Mouse (Mus musculus) hindbrain, postnatal 0 days (tissue): ENCODE measurements around the gene Nell1. TPM values are rescaled to one million over a fixed set of nuclear protein-coding genes. Genes with fewer than 3 reads are reported as not detected.
"Not testable (repeated sequence)": the region's sequence is repeated elsewhere in the genome, so short reads cannot be mapped to it uniquely, and the experiment has no call there.

ENCODE experiments used
- ATAC-seq: fragments of 200-750 bp; cut with Nextera tagmentation; 2 replicates; pipeline ENCODE4 v1.8.0; 2017; ENCODE audit warnings: mild to moderate bottlenecking, moderate TSS enrichment, moderate library complexity
- DNase-seq: peaks from one replicate; pipeline ENCODE4 v3.0.0-alpha.2; 2015; ENCODE audit warnings: low spot score
- H3K27ac ChIP-seq: fragments of 300-500 bp; sonication (generic); 2 replicates; pipeline ENCODE4 v1.5.1; 2014; ENCODE audit warnings: mild to moderate bottlenecking
- H3K27me3 ChIP-seq: fragments of 300-500 bp; sonication (generic); 2 replicates; pipeline ENCODE4 v1.6.1; 2014; ENCODE audit warnings: low read length, mixed read lengths; ENCODE audit not compliant: insufficient read depth
- H3K36me3 ChIP-seq: fragments of 300-500 bp; sonication (generic); 2 replicates; pipeline ENCODE4 v1.6.1; 2014; ENCODE audit warnings: low read length, mixed read lengths; ENCODE audit not compliant: insufficient read depth
- H3K4me1 ChIP-seq: fragments of 300-500 bp; sonication (generic); 2 replicates; pipeline ENCODE4 v1.6.1; 2014; ENCODE audit warnings: antibody characterized with exemption, low read length, mixed read lengths; ENCODE audit not compliant: insufficient read depth
- H3K4me2 ChIP-seq: fragments of 300-500 bp; sonication (generic); 2 replicates; pipeline ENCODE4 v1.6.1; 2014; ENCODE audit warnings: low read depth, mild to moderate bottlenecking, low read length, moderate library complexity, mixed read lengths
- H3K4me3 ChIP-seq: fragments of 300-500 bp; sonication (generic); 2 replicates; pipeline ENCODE4 v1.5.1; 2014; ENCODE audit warnings: low read length
- H3K9ac ChIP-seq: fragments of 300-500 bp; sonication (generic); replicated peaks from 2 replicates; pipeline ENCODE4 v1.6.1; 2014; ENCODE audit warnings: mild to moderate bottlenecking, low read length, moderate library complexity, mixed read lengths
- H3K9me3 ChIP-seq: fragments of 300-500 bp; sonication (generic); 2 replicates; pipeline ENCODE4 v1.6.1; 2016; ENCODE audit warnings: low read length, mixed read lengths
- CTCF ChIP-seq: IDR thresholded peaks from 2 replicates; pipeline ENCODE4 v1.5.1; 2016; ENCODE audit warnings: antibody characterized with exemption, control low read depth, low read depth
- WGBS: fragments of 180-500 bp; shearing (Covaris S2); extraction: QIAGEN DNeasy Blood & Tissue Kit; methylation state at CpG from one replicate; pipeline ENCODE4 v1.1.7; 2014; 5-methylcytosine and 5-hydroxymethylcytosine counted together
- polyA plus RNA-seq: library from polyadenylated mRNA; unstranded; fragments of >200 nt; fragmentation: Nextera tagmentation; extraction: Ambion mirVana; gene quantifications from 2 replicates; pipeline ENCODE4 v1.2.1, GENCODE M21; 2015
- total RNA-seq: library from RNA; depleted of rRNA; stranded (reverse); fragments of >200 nt; gene quantifications from 2 replicates; pipeline ENCODE4 v1.2.3, GENCODE M21; 2014; rRNA removed

Gene Nell1
- 66.4 and 67.1 TPM in 2 replicates for total RNA-seq
- polyA plus RNA-seq = 37.0 and 37.8 TPM in 2 replicates

DNA sequence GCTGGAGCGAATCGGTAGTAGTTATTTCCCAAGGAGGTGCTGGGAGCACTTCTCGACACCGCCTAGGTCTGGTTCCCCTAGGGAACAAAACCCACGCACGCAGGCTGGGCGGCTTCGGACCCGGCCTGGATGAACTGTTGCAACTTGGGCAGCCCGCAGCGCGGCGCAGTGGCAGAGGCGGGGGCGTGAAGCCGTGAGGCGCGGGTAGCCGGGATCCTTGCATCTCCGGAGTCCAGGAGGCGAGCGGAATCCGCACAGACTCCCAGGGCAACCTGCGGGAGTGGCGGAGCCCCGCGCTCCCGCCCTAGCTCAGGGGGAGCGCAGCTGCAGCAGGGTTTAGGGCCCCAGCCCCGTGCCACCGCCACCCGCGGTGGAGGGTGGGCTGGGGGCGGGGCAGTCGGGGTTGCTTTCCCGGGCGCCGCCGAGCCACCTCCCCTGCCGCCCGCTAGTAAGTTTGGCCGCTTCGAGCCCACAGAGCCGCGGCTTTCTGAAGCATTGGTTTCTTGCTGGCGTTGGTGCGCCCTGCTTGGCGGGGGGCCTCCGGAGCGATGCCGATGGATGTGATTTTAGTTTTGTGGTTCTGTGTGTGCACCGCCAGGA lies at the start of gene Nell1:
TSS of gene Nell1 (plus strand) at position 24 of the 600 bp plus-strand sequence.
- Histone ChIP-seq H3K9ac (peak within 1 kb of the TSS; percentile 47), H3K27ac (no peak within 1 kb of the TSS; the same call in 1 of the 2 replicates), H3K27me3 (peaks cover 6% of the 10 kb centered on the region; the same call in 1 of the 2 replicates), H3K4me2 (peak within 1 kb of the TSS; percentile 92), H3K9me3 (no peaks in the 10 kb centered on the region), H3K36me3 (no peaks in the 10 kb centered on the region), H3K4me3 (peak within 1 kb of the TSS; percentile 54), H3K4me1 (peaks cover 5% of the 10 kb centered on the region; the same call in 1 of the 2 replicates)
- under 1% methylated on average over 51 of the region's 52 CpGs for WGBS
- ATAC-seq = peak; percentile 59
- peak; percentile 49 for DNase-seq
- TF ChIP-seq CTCF = no peak; the same call in 1 of the 2 replicates

DNA sequence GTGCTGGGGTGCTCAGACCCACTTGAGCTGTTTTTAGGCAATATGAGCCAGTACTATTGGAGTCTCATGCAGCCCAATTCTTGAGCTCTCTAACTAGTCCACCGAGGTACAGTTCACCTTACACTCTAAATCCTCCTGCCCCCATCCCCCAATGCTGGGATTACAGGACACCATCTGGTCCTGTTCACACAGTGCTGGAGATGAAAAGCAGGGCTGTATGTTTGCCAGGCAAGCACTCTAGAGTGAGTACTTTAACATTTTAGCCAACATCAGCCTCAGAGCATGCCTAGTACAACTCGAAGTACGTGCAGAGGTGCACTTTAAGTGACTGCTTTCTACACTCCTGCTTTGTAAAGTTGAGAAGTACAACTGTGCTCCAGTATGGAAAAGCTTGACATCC lies 46.1 kb upstream of the Nell1 start:
- DNase-seq = no peak
- Histone ChIP-seq H3K9me3 (no peaks in the 10 kb centered on the region), H3K27ac (no peak overlapping the region), H3K9ac (no peak overlapping the region), H3K4me2 (no peak overlapping the region), H3K27me3 (no peaks in the 10 kb centered on the region), H3K4me1 (no peaks in the 10 kb centered on the region), H3K36me3 (no peaks in the 10 kb centered on the region), H3K4me3 (no peak overlapping the region)
- TF ChIP-seq CTCF = no peak
- no peak for ATAC-seq
- WGBS = 56% methylated on average over 3 of the region's 3 CpGs

DNA sequence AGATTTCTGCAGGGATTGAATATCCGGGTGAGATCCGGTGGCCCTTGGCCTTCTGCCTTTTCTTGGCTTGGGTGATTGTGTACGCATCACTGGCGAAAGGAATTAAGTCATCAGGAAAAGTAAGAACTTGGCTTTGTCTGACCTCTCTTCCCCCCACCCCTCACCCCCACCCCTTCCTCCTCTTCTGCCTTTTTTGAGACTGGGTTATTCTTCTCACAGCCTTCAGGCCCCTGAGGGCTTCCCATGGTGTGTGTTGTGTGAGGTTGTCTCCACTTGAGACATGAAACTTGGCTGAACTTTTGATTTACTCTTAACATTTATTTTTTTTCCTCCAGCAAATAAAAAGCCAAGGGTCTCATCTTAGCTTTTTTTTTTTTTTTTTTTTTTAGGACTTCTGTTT lies 44.7 kb upstream of the Nell1 start:
- no peak overlapping the region for H3K27ac ChIP-seq
- no peaks in the 10 kb centered on the region for H3K4me1 ChIP-seq
- ATAC-seq (no peak), DNase-seq (no peak)
- no peaks in the 10 kb centered on the region for H3K27me3 ChIP-seq
- no peak overlapping the region for H3K4me3 ChIP-seq
- no peak overlapping the region for H3K9ac ChIP-seq
- TF ChIP-seq CTCF = no peak
- WGBS = 50% methylated on average over 4 of the region's 4 CpGs
- no peaks in the 10 kb centered on the region for H3K36me3 ChIP-seq
- H3K9me3 ChIP-seq = no peaks in the 10 kb centered on the region
- no peak overlapping the region for H3K4me2 ChIP-seq

DNA sequence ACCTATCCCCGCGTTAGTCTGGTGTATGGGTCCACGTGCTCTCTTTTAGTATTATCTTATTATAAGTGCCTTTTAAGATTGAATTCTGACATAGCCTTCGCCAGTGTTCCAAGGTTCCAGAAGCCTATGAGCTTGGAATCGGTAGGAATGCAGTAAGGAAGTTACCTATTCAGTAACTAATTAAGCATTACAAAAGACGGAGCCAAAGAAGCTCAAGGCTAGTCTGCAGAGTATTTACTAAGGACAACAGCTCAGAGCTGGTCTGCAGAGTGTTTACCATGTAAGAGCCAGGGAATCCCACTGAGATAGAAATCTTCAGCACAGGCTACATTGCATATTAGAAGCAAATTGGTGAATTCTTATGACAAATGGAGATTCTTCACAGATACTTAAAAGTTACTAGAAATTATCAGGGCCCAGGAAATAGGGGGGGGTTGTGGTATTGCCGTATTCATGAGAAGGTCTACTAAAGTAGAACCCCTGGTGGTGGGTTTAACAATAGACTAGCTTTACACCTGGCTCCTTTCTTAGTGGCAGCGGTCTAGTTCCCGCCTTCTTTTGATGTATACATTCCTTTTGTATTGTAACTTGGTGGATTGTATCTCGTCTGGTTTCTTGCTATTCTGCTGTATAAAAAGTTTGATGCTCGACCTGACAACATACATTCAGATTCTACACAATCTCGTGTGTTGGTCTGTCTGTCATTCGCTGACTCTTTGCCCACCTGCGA lies 41.1 kb upstream of the Nell1 start:
- not testable (repeated sequence) for DNase-seq, ATAC-seq, H3K27me3 ChIP-seq, H3K36me3 ChIP-seq, H3K9ac ChIP-seq, H3K27ac ChIP-seq, H3K9me3 ChIP-seq, H3K4me1 ChIP-seq, H3K4me2 ChIP-seq, H3K4me3 ChIP-seq
- WGBS = 81% methylated on average over 14 of the region's 14 CpGs

DNA sequence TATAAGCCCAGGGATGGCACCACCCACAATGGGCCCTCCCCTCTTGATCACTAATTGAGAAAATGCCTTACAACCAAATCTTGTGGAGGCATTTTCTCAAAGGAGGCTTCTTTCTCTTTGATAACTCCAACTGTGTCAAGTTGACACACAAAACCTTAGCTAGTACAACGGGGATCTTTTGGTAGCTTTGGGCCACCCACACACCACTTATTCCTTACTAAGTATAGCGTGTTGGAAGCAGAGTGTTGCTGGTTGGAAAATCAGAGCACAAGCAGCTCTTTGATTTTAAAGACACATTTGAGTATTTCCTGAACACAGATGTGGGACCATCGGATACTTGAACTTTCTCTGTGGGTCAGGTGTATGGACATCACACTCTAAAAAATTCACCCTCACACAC lies 37.8 kb upstream of the Nell1 start:
- TF ChIP-seq CTCF = no peak
- DNase-seq (no peak), ATAC-seq (no peak)
- WGBS = 88% methylated on average over 3 of the region's 3 CpGs
- Histone ChIP-seq H3K4me1 (no peaks in the 10 kb centered on the region), H3K9ac (no peak overlapping the region), H3K27me3 (no peaks in the 10 kb centered on the region), H3K4me3 (no peak overlapping the region), H3K36me3 (no peaks in the 10 kb centered on the region), H3K27ac (no peak overlapping the region), H3K9me3 (no peaks in the 10 kb centered on the region), H3K4me2 (no peak overlapping the region)

DNA sequence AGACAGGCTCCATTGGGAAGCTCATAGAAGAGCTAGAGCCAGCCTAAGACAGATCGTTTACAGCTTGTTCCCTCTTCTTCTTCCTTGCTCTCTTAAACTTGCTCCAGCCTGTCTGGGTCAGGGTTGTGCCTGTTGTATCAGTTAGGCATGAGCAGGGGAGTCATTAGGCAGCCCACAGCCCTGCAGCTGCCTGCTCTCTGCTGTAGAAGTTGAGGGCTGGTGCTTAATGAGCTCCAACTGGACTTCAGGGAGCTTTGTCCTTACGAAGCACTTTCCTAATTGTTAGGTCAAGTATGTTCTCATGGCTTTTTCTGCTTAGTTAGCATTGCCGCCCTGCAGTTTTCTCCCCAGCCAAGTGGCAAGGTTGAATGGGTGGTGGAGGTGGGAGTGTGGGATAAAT lies 32.6 kb upstream of the Nell1 start:
- TF ChIP-seq CTCF = no peak
- H3K9me3 ChIP-seq = no peaks in the 10 kb centered on the region
- peak; percentile 57; the same call in 1 of the 2 replicates for ATAC-seq
- DNase-seq = no peak
- no peaks in the 10 kb centered on the region for H3K27me3 ChIP-seq
- H3K9ac ChIP-seq = no peak overlapping the region
- no peak overlapping the region for H3K4me2 ChIP-seq
- H3K4me1 ChIP-seq = no peaks in the 10 kb centered on the region
- WGBS = 61% methylated on average over 3 of the region's 3 CpGs
- no peaks in the 10 kb centered on the region for H3K36me3 ChIP-seq
- no peak overlapping the region for H3K4me3 ChIP-seq
- H3K27ac ChIP-seq = no peak overlapping the region

DNA sequence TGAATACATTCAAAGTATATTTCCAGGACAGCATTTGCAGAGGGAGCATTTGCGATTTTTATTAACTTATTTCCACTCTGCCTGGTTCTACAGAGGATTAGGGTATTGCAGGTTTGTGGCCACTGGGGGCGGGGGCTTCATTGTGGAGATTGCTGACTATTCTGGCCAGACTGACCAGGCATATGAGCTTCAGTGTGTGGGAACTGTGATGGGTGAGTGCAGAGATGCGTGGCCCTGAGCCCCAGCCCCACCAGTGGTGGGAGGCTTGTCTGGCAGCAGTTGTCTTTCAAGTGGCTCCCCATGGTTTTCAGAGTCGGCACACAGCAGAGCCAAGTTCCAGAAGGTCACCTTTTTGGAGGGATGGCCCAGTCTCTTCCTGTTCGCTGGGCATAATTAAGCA lies 32.2 kb upstream of the Nell1 start:
- Histone ChIP-seq H3K9ac (no peak overlapping the region), H3K9me3 (no peaks in the 10 kb centered on the region), H3K4me2 (no peak overlapping the region), H3K4me3 (no peak overlapping the region), H3K27me3 (no peaks in the 10 kb centered on the region), H3K4me1 (no peaks in the 10 kb centered on the region), H3K36me3 (no peaks in the 10 kb centered on the region), H3K27ac (no peak overlapping the region)
- TF ChIP-seq CTCF = no peak
- DNase-seq = no peak
- WGBS = 52% methylated on average over 5 of the region's 5 CpGs
- ATAC-seq = 0 out of 2 replicates have a peak, but pooled peaks have one; percentile 30
